8 mouse cellular contexts compared by ENCODE assay signal in genomic region chr17:10334957-10335690, GRCm38 (mm10). TPM values are rescaled to one million over a fixed set of nuclear protein-coding genes. Genes with fewer than 3 reads are reported as not detected.
DNase-seq lines count a peak whose midpoint lies in the region; ATAC-seq and TF ChIP-seq lines count a peak whose summit lies in the region.

No protein-coding gene starts in this region.

- WGBS in hindbrain, postnatal 0 days, result under 1% methylated on average over 31 of the region's 31 CpGs

- intact Hi-C loops in left cerebral cortex, adult 2 months (cut with DNase I), result loop anchor here (1.0 kb wide), 2 partner anchors 60 to 158 kb away; no protein-coding TSS in a partner anchor

- H3K4me2 ChIP-seq in hindbrain, postnatal 0 days (ENCODE audit: low read depth, low read length), result peak overlapping the region; percentile 89

- no peaks in the 10 kb centered on the region; the same call in 1 of the 2 replicates for H3K4me1 ChIP-seq in hindbrain, postnatal 0 days (ENCODE audit: insufficient read depth, low read length)

- DNase-seq in adrenal gland, postnatal 25 days, result peak; percentile 76
- peak; percentile 93 for DNase-seq in embryo, embryonic 11 days
- DNase-seq in gastrocnemius, postnatal 25 days, result peak; percentile 53
- peak; percentile 91 for DNase-seq in hindbrain, postnatal 0 days (ENCODE audit: low spot score)
- peak; percentile 63 to 75 for DNase-seq in left cerebral cortex, adult 2 months (ENCODE audit: extremely low spot score in 1 of 2, low spot score in 2 of 2)
- DNase-seq in lung, postnatal 14 days, result peak; percentile 76
- DNase-seq in right cerebral cortex, adult 18-20 months, result peak; percentile 81
- no peak for DNase-seq in c-Kit-positive CD71-positive TER-119-positive erythroid progenitor cells, embryonic 14.5 days (ENCODE audit: low spot score)

- H3K27ac ChIP-seq in hindbrain, postnatal 0 days, result peak overlapping the region; percentile 91
- H3K27ac ChIP-seq in left cerebral cortex, adult 2 months, result peak overlapping the region; percentile 86

- peak overlapping the region; percentile 60 for H3K9ac ChIP-seq in hindbrain, postnatal 0 days (replicated peaks; ENCODE audit: low read length)

- TF ChIP-seq CTCF in hindbrain, postnatal 0 days (IDR thresholded peaks at IDR 0.05; ENCODE audit: low read depth), result peak; percentile 64
- TF ChIP-seq CTCF in left cerebral cortex, adult 2 months (IDR thresholded peaks at IDR 0.05), result peak; percentile 52

- H3K4me3 ChIP-seq in hindbrain, postnatal 0 days (ENCODE audit: low read length), result peak overlapping the region; percentile 48
- H3K4me3 ChIP-seq in left cerebral cortex, adult 2 months, result peak overlapping the region; percentile 56

- H3K36me3 ChIP-seq in hindbrain, postnatal 0 days (ENCODE audit: insufficient read depth, low read length), result no peaks in the 10 kb centered on the region

- ATAC-seq in hindbrain, postnatal 0 days, result peak; percentile 94

- H3K27me3 ChIP-seq in hindbrain, postnatal 0 days (ENCODE audit: insufficient read depth, low read length), result no peaks in the 10 kb centered on the region

- H3K9me3 ChIP-seq in hindbrain, postnatal 0 days (ENCODE audit: low read length), result no peaks in the 10 kb centered on the region

RNA-seq across cellular contexts. Expression of gene Qk, which starts 15.5 kb away (rescaled TPM):
- 189 and 200 TPM in 2 replicates for total RNA-seq in adrenal gland, postnatal 25 days (2021)
- total RNA-seq in gastrocnemius, postnatal 25 days (2021), result 100 to 1,000 TPM; 235 to 264 TPM
- 466 and 482 TPM in 2 replicates for total RNA-seq in hindbrain, postnatal 0 days (2014; rRNA removed)
- 66.7 and 77.3 TPM in 2 replicates for polyA plus RNA-seq in hindbrain, postnatal 0 days (2015; fragmentation: Nextera tagmentation; extraction: Ambion mirVana)
- total RNA-seq in left cerebral cortex, adult 2 months (2021), result 100 to 1,000 TPM; 311 to 342 TPM
